Mouse (Mus musculus): ENCODE measurements around the gene Krt24. TPM values are rescaled to one million over a fixed set of nuclear protein-coding genes. Genes with fewer than 3 reads are reported as not detected.
"Not testable (repeated sequence)": the region's sequence is repeated elsewhere in the genome, so short reads cannot be mapped to it uniquely, and the experiment has no call there.

Gene Krt24
- polyA plus RNA-seq, 1 experiment from 2014 or later = 0.33 TPM

DNA sequence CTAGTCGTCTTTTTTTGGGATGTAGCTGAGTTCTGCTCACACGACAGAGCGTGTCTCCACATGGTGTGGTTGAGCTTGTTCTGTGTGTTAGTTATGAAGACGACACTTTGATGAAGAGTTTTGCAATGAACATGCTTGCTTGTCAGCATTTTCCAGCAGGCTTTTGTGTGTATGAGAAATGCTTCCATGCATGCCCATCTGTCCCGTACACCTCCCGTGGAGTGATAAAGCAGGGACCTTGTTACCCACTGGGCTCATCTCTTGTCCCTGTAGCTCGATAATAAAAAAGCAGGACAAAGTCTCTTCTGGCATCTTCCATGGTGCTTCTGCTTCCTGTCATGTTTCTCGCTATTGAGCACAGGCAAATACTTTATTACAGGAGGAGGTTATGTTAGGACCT lies 32.4 kb downstream of the Krt24 start:
- Histone ChIP-seq H3K9ac (no peak overlapping the region), H3K27ac (no peak overlapping the region), H3K4me1 (peaks cover 5% of the 10 kb centered on the region; the same call in 1 of the 2 replicates), H3K36me3 (no peaks in the 10 kb centered on the region), H3K27me3 (no peaks in the 10 kb centered on the region), H3K4me2 (replicated peaks) (no peak overlapping the region), H3K4me3 (no peak overlapping the region), H3K9me3 (no peaks in the 10 kb centered on the region)
- no peak for ATAC-seq (ENCODE audit: insufficient number of reproducible peaks, insufficient read depth, low FRiP score, low TSS enrichment)
- WGBS = 84% methylated on average over 8 of the region's 8 CpGs

DNA sequence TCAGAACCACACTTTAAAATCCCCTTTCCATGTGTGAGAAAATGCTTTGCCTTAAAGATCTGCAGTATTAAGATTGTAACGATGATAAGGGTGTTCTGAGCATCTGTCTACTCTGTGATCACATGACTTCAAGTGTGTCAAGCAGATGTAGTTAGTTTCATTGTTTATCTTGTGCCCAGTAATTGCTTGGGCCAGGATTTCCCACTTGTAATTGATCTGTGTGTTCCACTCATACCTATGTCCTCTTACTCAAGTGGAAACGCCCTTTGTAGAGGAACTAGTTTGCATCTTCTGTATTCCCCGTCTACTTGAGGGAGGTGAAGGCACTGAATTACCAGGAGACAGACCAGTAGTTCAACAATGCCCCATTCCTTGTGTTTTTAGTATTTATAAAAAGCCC lies 34.4 kb downstream of the Krt24 start:
- peaks cover 5% of the 10 kb centered on the region; the same call in 1 of the 2 replicates for H3K4me1 ChIP-seq
- H3K4me3 ChIP-seq = no peak overlapping the region
- H3K9me3 ChIP-seq = no peaks in the 10 kb centered on the region
- H3K9ac ChIP-seq = no peak overlapping the region
- H3K4me2 ChIP-seq (replicated peaks) = no peak overlapping the region
- no peaks in the 10 kb centered on the region for H3K36me3 ChIP-seq
- 59% methylated on average over 3 of the region's 3 CpGs for WGBS
- ATAC-seq (ENCODE audit: insufficient number of reproducible peaks, insufficient read depth, low FRiP score, low TSS enrichment) = no peak
- no peaks in the 10 kb centered on the region for H3K27me3 ChIP-seq
- no peak overlapping the region for H3K27ac ChIP-seq

DNA sequence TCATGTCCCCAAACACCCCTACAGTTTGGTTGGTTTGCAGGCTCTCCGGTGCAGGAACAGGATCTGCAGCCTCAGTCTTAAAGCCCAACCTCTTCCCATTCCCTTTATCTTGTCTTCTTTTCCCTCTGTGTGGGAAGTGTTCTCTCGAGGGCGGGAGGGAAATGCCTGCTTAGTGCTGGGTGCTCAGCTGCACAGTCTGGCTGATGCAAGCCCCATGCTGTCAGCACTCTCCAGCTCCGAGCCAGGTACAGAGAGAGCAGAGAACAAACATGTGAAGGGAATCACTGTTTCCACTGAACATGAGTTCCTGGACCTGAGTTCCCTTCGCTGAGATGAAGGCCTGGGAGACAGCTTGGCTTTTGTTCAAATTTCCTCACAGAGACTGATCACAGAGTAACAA lies 34.8 kb downstream of the Krt24 start:
- Histone ChIP-seq H3K36me3 (no peaks in the 10 kb centered on the region), H3K9ac (no peak overlapping the region), H3K9me3 (no peaks in the 10 kb centered on the region), H3K27me3 (no peaks in the 10 kb centered on the region), H3K27ac (no peak overlapping the region), H3K4me3 (no peak overlapping the region), H3K4me1 (peaks cover 5% of the 10 kb centered on the region; the same call in 1 of the 2 replicates), H3K4me2 (replicated peaks) (no peak overlapping the region)
- 47% methylated on average over 5 of the region's 5 CpGs for WGBS
- no peak for ATAC-seq (ENCODE audit: insufficient number of reproducible peaks, insufficient read depth, low FRiP score, low TSS enrichment)

DNA sequence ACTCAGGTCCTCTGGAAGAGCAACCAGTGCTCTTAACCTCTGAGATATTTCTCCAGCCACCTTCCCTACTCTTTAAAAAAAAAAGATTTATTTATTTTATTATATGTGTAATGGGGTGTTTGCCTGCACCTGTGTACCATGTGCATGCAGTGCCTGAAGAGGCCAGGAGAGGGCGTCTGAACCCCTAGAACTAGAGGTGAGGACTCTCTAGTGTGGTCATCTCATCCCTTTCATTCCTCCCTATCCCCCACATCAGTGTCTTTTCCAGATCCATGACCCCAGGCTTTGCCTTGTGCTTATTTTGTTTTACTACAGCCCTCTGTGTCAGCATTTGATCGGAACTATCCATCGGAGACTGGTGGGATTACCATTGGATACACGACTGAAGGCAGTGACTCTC lies 35.9 kb downstream of the Krt24 start:
- Histone ChIP-seq H3K9ac (no peak overlapping the region), H3K9me3 (no peaks in the 10 kb centered on the region), H3K4me3 (no peak overlapping the region), H3K4me2 (replicated peaks) (no peak overlapping the region), H3K27ac (no peak overlapping the region), H3K36me3 (no peaks in the 10 kb centered on the region), H3K4me1 (peaks cover 6% of the 10 kb centered on the region), H3K27me3 (no peaks in the 10 kb centered on the region)
- no peak for ATAC-seq (ENCODE audit: insufficient number of reproducible peaks, insufficient read depth, low FRiP score, low TSS enrichment)
- WGBS = 61% methylated on average over 4 of the region's 4 CpGs

DNA sequence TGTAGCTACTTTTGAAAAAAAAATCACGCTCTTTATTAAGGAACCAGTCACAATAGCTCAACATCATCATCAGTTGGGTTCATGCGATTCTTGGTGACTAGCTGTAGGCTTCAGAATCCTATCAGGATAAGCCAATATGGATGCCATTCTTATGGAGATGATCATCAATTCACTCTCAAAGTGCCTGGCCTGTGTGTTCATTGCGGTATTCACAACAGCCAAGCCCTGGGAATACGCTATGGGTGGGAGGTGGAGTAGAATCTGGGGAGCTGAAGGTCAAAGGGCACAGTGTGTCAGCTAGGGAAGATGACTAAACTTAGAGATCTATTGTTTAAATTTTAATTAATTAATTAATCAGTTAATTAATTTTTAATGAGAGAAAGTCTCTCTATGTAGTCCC lies 37.1 kb downstream of the Krt24 start:
- Histone ChIP-seq H3K36me3 (no peaks in the 10 kb centered on the region), H3K4me1 (peaks cover 12% of the 10 kb centered on the region), H3K9ac (no peak overlapping the region), H3K27ac (no peak overlapping the region), H3K9me3 (no peaks in the 10 kb centered on the region), H3K27me3 (no peaks in the 10 kb centered on the region), H3K4me3 (no peak overlapping the region), H3K4me2 (replicated peaks) (no peak overlapping the region)
- ATAC-seq (ENCODE audit: insufficient number of reproducible peaks, insufficient read depth, low FRiP score, low TSS enrichment) = no peak
- 93% methylated on average over 4 of the region's 4 CpGs for WGBS

DNA sequence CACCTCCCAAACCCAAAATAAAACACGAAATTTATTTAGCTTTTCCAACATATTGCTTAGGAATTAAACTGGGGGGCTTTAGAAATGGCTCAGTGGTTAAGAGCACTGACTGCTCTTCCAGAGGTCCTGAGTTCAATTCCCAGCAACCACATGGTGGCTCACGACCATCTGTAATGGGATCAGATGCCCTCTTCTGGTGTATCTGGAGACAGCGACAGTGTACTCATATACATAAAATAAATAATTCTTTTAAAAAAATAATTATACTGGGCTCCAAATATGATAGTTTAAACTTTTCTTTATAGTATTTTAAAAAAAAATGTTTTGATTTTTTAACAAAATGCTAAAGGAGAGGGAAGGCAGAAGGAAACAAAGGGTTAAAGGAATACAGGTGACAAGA lies 40.5 kb downstream of the Krt24 start:
- H3K4me2 ChIP-seq (replicated peaks); H3K4me1 ChIP-seq; H3K36me3 ChIP-seq; H3K27ac ChIP-seq; H3K9me3 ChIP-seq; H3K4me3 ChIP-seq; H3K9ac ChIP-seq; ATAC-seq (ENCODE audit: insufficient number of reproducible peaks, insufficient read depth, low FRiP score, low TSS enrichment); H3K27me3 ChIP-seq: not testable (repeated sequence)
- WGBS = 48% methylated on average over 3 of the region's 3 CpGs

DNA sequence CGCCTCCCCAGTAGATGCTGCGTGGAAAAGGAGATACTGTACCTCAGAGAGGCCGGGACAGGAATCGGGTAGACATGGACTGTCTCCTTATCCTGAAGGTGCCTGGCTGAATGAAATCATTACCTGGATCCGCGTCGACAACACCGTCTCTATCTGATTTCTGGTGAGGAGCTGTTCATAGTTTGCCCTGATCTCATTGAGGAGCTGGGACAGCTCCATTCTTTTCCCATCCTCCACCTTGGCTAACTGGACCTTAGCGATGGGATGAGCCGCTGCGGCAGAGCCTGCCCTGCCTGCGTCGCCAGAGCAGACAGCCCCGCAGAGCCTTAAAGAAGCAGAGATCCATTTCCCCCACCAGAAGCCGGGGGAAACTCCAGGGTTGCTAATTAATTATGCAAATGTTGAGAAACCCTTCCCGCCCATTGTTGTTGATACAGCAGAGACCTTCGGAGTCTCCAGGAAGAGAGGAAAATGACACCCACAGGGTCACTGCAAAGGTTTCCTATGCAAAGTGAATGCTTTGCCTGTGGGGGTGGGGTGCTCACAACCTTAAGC lies 41.2 kb downstream of the Krt24 start, which contains the start of gene Krt222:
Gene Krt222, minus strand, starts transcription at position 266 of the 555 bp plus-strand sequence.
- no peak for ATAC-seq (ENCODE audit: insufficient number of reproducible peaks, insufficient read depth, low FRiP score, low TSS enrichment)
- H3K27ac ChIP-seq = no peak within 1 kb of the TSS
- 4% methylated on average over 17 of the region's 17 CpGs for WGBS
- no peaks in the 10 kb centered on the region for H3K27me3 ChIP-seq
- H3K4me2 ChIP-seq (replicated peaks) = peak within 1 kb of the TSS; percentile 46
- peaks cover 7% of the 10 kb centered on the region; the same call in 1 of the 2 replicates for H3K4me1 ChIP-seq
- H3K4me3 ChIP-seq = peak within 1 kb of the TSS; percentile 21
- no peaks in the 10 kb centered on the region for H3K36me3 ChIP-seq
- H3K9ac ChIP-seq = no peak within 1 kb of the TSS
- H3K9me3 ChIP-seq = no peaks in the 10 kb centered on the region

DNA sequence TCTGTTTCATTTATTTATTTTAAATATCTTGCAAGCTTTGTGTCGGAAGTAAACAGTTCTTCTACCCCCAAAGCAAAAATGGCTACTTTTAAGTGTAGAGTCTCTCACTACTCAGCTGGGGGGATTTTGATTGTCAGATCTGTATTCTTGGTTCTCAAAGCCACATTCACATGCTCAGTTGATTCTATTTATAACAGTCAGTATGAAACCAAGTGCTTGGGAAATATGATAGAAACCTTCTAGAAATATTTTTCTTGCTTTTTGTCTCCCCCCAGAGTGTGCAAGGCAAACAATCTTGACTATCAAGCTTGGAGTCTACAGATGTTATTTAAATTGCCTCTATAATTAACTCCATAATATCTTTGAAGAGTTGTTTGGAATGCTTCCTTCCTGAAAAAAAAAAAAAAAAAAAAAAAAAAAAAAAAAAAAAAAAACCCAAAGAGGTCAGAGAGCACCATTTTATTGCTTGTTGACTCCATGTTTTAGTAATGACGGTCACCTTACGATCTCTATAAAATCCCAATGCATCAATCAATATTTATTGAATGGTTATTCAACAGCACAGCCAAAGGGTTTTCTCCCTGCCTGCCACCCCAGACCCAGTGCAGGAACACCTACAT lies 41.8 kb downstream of the Krt24 start:
- Histone ChIP-seq H3K27me3 (no peaks in the 10 kb centered on the region), H3K36me3 (no peaks in the 10 kb centered on the region), H3K27ac (no peak overlapping the region), H3K4me3 (peak overlapping the region; percentile 21), H3K4me1 (peaks cover 7% of the 10 kb centered on the region; the same call in 1 of the 2 replicates), H3K9ac (no peak overlapping the region), H3K4me2 (replicated peaks) (peak overlapping the region; percentile 46), H3K9me3 (no peaks in the 10 kb centered on the region)
- 70% methylated on average over 3 of the region's 3 CpGs for WGBS
- ATAC-seq (ENCODE audit: insufficient number of reproducible peaks, insufficient read depth, low FRiP score, low TSS enrichment) = no peak

DNA sequence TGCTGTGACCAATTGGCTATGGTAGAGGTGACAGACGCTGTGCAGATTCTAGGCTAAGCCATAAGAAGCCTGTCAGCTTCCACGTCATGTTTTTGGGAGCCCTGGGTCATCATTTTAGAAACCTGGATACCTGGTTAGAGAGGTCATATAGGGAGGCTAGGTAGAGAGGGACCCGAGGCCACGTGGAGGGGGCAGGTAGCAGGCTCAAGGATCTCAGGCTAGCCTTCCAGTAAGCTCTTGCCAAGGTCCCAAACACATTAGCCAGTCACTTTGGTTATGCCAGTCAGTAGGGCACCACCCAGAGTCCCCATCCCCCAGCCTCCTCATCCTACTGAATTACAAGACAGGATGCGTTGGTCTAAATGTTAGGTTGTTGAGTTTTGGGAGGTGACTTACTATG lies 43.0 kb downstream of the Krt24 start:
- no peak overlapping the region for H3K27ac ChIP-seq
- 71% methylated on average over 5 of the region's 5 CpGs for WGBS
- H3K36me3 ChIP-seq = no peaks in the 10 kb centered on the region
- H3K4me3 ChIP-seq = no peak overlapping the region
- no peak overlapping the region for H3K4me2 ChIP-seq (replicated peaks)
- H3K4me1 ChIP-seq = peaks cover 7% of the 10 kb centered on the region; the same call in 1 of the 2 replicates
- H3K9ac ChIP-seq = no peak overlapping the region
- H3K27me3 ChIP-seq = no peaks in the 10 kb centered on the region
- ATAC-seq (ENCODE audit: insufficient number of reproducible peaks, insufficient read depth, low FRiP score, low TSS enrichment) = no peak
- no peaks in the 10 kb centered on the region for H3K9me3 ChIP-seq

DNA sequence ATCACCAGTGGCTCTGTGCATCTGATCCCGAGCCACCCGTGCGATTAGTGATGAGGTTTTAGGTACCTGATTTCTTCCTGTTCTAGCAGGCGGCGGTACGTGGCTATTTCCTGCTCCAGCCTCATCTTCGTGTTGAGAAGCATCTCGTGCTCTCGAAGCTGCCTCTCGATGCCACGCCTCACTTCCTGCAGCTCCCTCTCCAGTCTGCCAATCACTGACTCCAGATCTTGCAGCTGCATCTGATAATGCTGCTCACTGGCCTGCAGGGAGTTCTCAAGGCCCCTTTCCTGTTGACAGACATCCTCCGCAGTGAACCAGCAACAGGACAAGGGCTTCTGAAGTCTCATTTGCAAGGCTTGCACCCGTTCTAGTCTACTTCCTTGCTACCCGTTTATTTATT lies 46.6 kb downstream of the Krt24 start:
- H3K9ac ChIP-seq = no peak overlapping the region
- WGBS = 54% methylated on average over 14 of the region's 14 CpGs
- H3K9me3 ChIP-seq = no peaks in the 10 kb centered on the region
- no peak overlapping the region for H3K4me2 ChIP-seq (replicated peaks)
- no peak for ATAC-seq (ENCODE audit: insufficient number of reproducible peaks, insufficient read depth, low FRiP score, low TSS enrichment)
- no peak overlapping the region for H3K27ac ChIP-seq
- no peaks in the 10 kb centered on the region for H3K4me1 ChIP-seq
- H3K27me3 ChIP-seq = no peaks in the 10 kb centered on the region
- no peak overlapping the region for H3K4me3 ChIP-seq
- no peaks in the 10 kb centered on the region for H3K36me3 ChIP-seq

DNA sequence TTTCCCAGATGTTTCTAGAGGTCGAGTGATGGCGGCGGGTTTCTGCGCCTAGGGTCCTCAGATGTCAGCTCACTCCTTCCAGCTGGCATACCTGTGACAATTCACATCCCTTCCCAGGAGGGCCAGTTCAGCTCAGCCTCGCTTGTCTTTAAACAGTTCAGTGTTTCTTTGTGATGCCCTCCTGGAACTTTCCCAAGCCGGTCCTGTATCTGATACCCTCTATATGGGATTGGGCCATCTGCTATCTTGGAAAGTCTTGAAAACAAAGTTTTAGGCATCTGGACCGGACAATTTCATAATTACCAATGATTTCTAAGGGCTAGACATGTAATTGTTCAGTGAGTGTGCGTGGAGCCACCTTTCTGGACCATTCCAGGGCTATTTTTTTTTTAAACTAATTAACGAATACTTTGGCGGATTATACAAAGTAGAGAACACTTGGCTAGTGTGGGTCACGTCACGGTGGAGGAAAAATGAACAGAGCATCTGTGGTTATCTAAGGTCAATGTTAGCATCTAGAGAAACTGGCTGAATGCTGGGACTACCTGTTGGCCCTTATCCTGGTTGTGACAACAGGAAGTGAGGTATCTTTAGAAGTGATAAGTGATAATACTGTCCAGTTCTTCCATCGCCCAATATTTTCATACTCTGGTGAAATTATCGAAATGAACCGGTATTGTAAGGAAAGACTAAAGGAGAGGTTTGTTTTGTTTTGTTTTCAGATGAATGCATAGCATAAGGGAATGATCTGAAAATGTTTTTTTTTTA lies 53.8 kb downstream of the Krt24 start:
- ATAC-seq (ENCODE audit: insufficient number of reproducible peaks, insufficient read depth, low FRiP score, low TSS enrichment) = 0 out of 2 replicates have a peak, but pooled peaks have one; percentile 2
- no peaks in the 10 kb centered on the region for H3K9me3 ChIP-seq

More for the DNA sequence above, 53.8 kb downstream of the Krt24 start:
- H3K27ac ChIP-seq = peak overlapping the region; percentile 99
- H3K4me1 ChIP-seq = peaks cover 31% of the 10 kb centered on the region
- WGBS = 21% methylated on average over 15 of the region's 15 CpGs
- peak overlapping the region; percentile 65 for H3K4me2 ChIP-seq (replicated peaks)
- peak overlapping the region; percentile 67 for H3K4me3 ChIP-seq
- peak overlapping the region; percentile 98 for H3K9ac ChIP-seq
- H3K36me3 ChIP-seq = peaks cover 14% of the 10 kb centered on the region; the same call in 1 of the 2 replicates
- H3K27me3 ChIP-seq = no peaks in the 10 kb centered on the region

Data from embryonic facial prominence, embryonic 12.5 days (tissue).